Mouse (Mus musculus) intestine, embryonic 14.5 days (tissue): ENCODE measurements around the gene Tigar. TPM values are rescaled to one million over a fixed set of nuclear protein-coding genes. Genes with fewer than 3 reads are reported as not detected.

ENCODE experiments used
- ATAC-seq: fragments of 200-750 bp; cut with Nextera tagmentation; replicated peaks from 2 replicates; pipeline ENCODE4 v1.8.0; 2017; ENCODE audit warnings: low read depth, moderate number of reproducible peaks, moderate TSS enrichment, moderate library complexity; ENCODE audit not compliant: low FRiP score, low TSS enrichment
- DNase-seq: peaks from one replicate; pipeline ENCODE4 v3.0.0-alpha.2; 2018; ENCODE audit warnings: low spot score
- H3K27ac ChIP-seq: fragments of 300-500 bp; sonication (generic); 2 replicates; pipeline ENCODE4 v1.5.1; 2014; ENCODE audit warnings: low read depth, mild to moderate bottlenecking, control low read depth
- H3K27me3 ChIP-seq: fragments of 300-500 bp; sonication (generic); replicated peaks from 2 replicates; pipeline ENCODE4 v1.6.1; 2014; ENCODE audit warnings: low read length, control low read depth; ENCODE audit not compliant: control insufficient read depth, insufficient read depth
- H3K36me3 ChIP-seq: fragments of 300-500 bp; sonication (generic); 2 replicates; pipeline ENCODE4 v1.6.1; 2014; ENCODE audit warnings: low read length, control low read depth; ENCODE audit not compliant: control insufficient read depth, insufficient read depth
- H3K4me1 ChIP-seq: fragments of 300-500 bp; sonication (generic); replicated peaks from 2 replicates; pipeline ENCODE4 v1.6.1; 2014; ENCODE audit warnings: low read length, control low read depth, mixed read lengths; ENCODE audit not compliant: control insufficient read depth, insufficient read depth
- H3K4me2 ChIP-seq: fragments of 300-500 bp; sonication (generic); 2 replicates; pipeline ENCODE4 v1.6.1; 2014; ENCODE audit warnings: low read length
- H3K4me3 ChIP-seq: fragments of 300-500 bp; sonication (generic); 2 replicates; pipeline ENCODE4 v1.5.1; 2014; ENCODE audit warnings: low read depth, low read length, control low read depth, mixed read lengths
- H3K9ac ChIP-seq: fragments of 300-500 bp; sonication (generic); 2 replicates; pipeline ENCODE4 v1.6.1; 2014; ENCODE audit warnings: mild to moderate bottlenecking, low read length
- H3K9me3 ChIP-seq: fragments of 300-500 bp; sonication (generic); 2 replicates; pipeline ENCODE4 v1.6.1; 2016; ENCODE audit warnings: low read length, control low read depth; ENCODE audit not compliant: control insufficient read depth
- WGBS: fragments of 180-500 bp; shearing (Covaris S2); extraction: QIAGEN DNeasy Blood & Tissue Kit; methylation state at CpG from one replicate; pipeline ENCODE4 v1.1.7; 2014; 5-methylcytosine and 5-hydroxymethylcytosine counted together
- polyA plus RNA-seq: library from polyadenylated mRNA; unstranded; fragments of >200 nt; fragmentation: Nextera tagmentation; extraction: Ambion mirVana; gene quantifications from 2 replicates; pipeline ENCODE4 v1.2.1, GENCODE M21; 2014

The Tigar gene
- polyA plus RNA-seq, 1 experiment from 2014 or later, result 4.4 TPM

DNA sequence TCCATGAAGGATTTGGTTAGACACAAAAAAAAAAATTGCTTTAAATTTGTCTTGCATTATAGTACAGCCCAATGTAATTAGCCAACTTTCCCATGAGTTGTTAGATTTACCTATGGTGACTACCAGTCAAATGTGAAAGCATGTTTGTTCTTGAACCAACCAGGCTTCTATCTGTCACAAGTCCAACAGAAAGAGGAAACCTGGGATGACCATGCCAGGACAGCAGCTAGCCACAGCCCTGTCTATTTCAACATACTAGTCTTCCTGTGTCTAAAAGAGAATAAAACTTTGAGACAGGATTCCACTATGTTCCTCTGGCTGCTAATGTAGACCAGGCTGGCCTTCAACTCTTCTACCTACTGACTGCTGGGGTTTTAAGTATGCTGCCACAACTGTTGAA, 1.9 kb downstream of the Tigar start:
- Histone ChIP-seq H3K36me3 (no peaks in the 10 kb centered on the region), H3K9me3 (no peaks in the 10 kb centered on the region), H3K27me3 (no peaks in the 10 kb centered on the region), H3K4me3 (no peak overlapping the region), H3K27ac (no peak overlapping the region), H3K4me1 (0 out of 2 replicates have a peak, but pooled peaks cover 4% of the 10 kb centered on the region), H3K9ac (no peak overlapping the region), H3K4me2 (no peak overlapping the region)
- no peak for ATAC-seq
- no peak for DNase-seq

- H3K4me2 ChIP-seq, result no peak overlapping the region
- H3K9ac ChIP-seq, result no peak overlapping the region
- H3K9me3 ChIP-seq, result no peaks in the 10 kb centered on the region
- H3K4me3 ChIP-seq, result no peak overlapping the region
- no peaks in the 10 kb centered on the region for H3K36me3 ChIP-seq
- no peak overlapping the region for H3K27ac ChIP-seq
- DNase-seq (no peak), ATAC-seq (no peak)
- no peaks in the 10 kb centered on the region for H3K27me3 ChIP-seq
- H3K4me1 ChIP-seq, result 0 out of 2 replicates have a peak, but pooled peaks cover 4% of the 10 kb centered on the region
- 52% methylated on average over 5 of the region's 5 CpGs for WGBS
These were observed 2.6 kb downstream of the Tigar start for GRCm38 (mm10) chr6:127106726-127107125.

GRCm38 (mm10) chr6:127106189-127106588, 3.2 kb downstream of the Tigar start:
- Histone ChIP-seq H3K27ac (no peak overlapping the region), H3K27me3 (no peaks in the 10 kb centered on the region), H3K9me3 (no peaks in the 10 kb centered on the region), H3K9ac (no peak overlapping the region), H3K36me3 (peaks cover under 1% of the 10 kb centered on the region; the same call in 1 of the 2 replicates), H3K4me1 (0 out of 2 replicates have a peak, but pooled peaks cover 4% of the 10 kb centered on the region), H3K4me3 (no peak overlapping the region), H3K4me2 (no peak overlapping the region)
- DNase-seq (no peak), ATAC-seq (no peak)
- 66% methylated on average over 5 of the region's 5 CpGs for WGBS

DNA sequence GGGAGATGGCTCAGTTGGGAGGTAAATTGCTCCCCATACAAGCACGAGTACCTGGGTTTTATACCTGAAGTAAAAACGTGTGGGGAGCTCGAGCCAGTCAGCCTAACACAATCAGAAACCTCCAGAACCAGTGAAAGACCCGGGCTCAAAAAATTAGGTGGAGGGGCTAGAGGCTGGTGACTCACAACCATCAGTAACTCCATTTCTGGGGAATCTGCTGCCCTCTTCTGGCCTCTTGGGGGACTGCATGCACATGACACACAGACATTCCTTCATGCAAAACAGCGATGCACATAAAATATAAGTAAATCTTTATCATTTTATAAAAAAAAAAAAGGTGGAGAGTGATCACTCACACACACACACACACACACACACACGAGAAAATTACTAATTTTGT, 4.2 kb downstream of the Tigar start:
- Histone ChIP-seq H3K27me3 (no peaks in the 10 kb centered on the region), H3K4me2 (no peak overlapping the region), H3K9ac (no peak overlapping the region), H3K36me3 (peaks cover 6% of the 10 kb centered on the region; the same call in 1 of the 2 replicates), H3K4me3 (no peak overlapping the region), H3K9me3 (no peaks in the 10 kb centered on the region), H3K4me1 (0 out of 2 replicates have a peak, but pooled peaks cover 4% of the 10 kb centered on the region), H3K27ac (no peak overlapping the region)
- WGBS, result 67% methylated on average over 6 of the region's 6 CpGs
- ATAC-seq, result no peak
- no peak for DNase-seq

DNA sequence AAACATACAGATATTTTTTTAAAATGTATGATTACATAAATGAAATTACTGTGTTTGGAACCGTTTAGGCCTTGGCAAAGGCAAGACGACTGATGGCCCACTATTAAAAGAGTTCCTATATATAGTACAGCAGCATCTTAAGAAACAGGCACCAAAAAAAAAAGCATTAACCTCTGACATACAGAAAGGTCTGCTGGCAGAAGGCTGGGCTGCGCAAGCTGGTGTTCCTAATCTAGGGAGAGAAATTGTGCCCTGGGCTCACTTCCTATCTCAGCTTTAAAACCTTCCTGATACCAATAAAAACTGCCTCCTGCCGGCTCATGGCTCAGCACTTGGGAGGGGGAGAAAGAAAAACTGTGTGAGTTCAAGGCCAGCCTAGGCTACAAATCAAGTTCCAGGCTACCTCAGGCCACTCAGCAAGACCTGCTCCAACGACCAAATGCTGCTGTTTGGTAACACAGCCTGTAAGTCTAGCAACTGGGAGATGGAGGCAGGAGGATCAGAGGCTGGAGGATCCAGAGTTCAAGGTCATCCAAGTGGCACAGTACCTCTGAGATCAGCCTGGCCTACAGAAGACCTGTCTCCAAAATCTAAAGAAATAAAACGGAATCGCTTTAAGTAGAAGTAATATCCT, 4.8 kb downstream of the Tigar start:
- WGBS, result 78% methylated on average over 7 of the region's 7 CpGs
- no peak for DNase-seq
- H3K27me3 ChIP-seq, result no peaks in the 10 kb centered on the region
- no peak for ATAC-seq
- no peaks in the 10 kb centered on the region for H3K9me3 ChIP-seq
- 0 out of 2 replicates have a peak, but pooled peaks cover 4% of the 10 kb centered on the region for H3K4me1 ChIP-seq
- peaks cover 6% of the 10 kb centered on the region; the same call in 1 of the 2 replicates for H3K36me3 ChIP-seq
- no peak overlapping the region for H3K4me3 ChIP-seq
- no peak overlapping the region for H3K9ac ChIP-seq
- H3K4me2 ChIP-seq, result no peak overlapping the region
- no peak overlapping the region for H3K27ac ChIP-seq

DNA sequence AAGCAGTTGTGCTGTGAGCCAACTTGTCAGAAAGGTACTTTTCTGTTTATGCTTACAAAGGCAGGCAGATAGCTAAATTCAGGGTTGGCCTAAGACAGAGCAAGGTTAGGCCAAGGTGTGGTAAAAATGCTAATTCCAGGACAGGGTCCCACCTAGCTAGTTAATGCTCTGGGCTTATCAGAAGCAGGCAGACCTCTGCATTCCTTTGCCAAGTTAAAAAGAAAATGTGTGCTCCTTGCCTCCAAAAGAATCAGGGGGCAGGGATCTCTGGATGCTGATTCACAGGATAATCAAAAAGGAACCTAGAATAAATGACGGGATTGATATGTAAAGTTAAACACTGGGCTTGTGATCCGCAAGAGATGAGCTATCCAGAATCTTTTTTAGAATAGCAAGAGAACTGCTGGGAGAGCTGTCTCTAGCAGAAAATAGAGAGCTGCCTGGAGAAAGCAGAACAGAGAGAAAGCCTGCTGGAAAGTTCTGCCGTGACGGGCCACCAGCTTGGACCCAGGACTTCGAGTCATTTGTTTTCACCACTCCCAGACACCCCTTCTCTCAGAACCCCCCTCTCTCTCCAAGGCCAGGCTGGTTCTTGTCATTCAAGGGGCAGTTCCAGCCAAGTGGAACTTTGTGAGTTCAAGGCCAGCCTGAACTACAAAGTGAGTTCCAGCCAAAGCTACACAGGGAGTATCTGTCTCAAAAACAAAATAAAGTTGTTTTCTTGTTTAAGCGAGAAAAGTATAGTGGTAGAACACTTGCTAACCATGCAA, 5.7 kb downstream of the Tigar start:
- 0 out of 2 replicates have a peak, but pooled peaks cover 4% of the 10 kb centered on the region for H3K4me1 ChIP-seq
- ATAC-seq, result no peak
- DNase-seq, result no peak
- no peaks in the 10 kb centered on the region for H3K27me3 ChIP-seq
- H3K36me3 ChIP-seq, result peaks cover 6% of the 10 kb centered on the region; the same call in 1 of the 2 replicates
- no peak overlapping the region for H3K27ac ChIP-seq
- H3K9ac ChIP-seq, result no peak overlapping the region
- no peak overlapping the region for H3K4me3 ChIP-seq
- no peaks in the 10 kb centered on the region for H3K9me3 ChIP-seq
- H3K4me2 ChIP-seq, result no peak overlapping the region
- WGBS, result 93% methylated on average over 6 of the region's 6 CpGs

DNA sequence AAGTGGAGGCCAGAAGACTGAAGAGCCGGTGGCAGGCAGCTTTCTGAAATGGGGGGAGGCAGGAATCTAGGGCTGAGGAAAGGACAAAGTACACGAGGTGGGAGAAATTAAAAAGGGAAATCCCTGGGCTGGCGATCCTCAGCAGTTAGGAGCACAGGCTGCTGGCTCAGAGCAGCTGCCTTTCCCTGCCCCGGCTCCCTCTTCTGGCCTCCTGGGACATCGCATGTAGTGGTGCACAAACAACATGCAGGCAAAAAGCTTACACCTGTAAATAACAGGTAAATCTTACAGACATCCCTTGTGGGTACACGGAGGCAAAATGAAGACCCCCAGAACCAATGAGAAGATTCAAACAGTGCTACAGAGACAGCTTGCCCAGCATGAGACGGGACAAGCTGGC, 14.8 kb downstream of the Tigar start:
- Histone ChIP-seq H3K4me3 (no peak overlapping the region), H3K27ac (no peak overlapping the region), H3K9ac (no peak overlapping the region), H3K9me3 (no peaks in the 10 kb centered on the region), H3K27me3 (no peaks in the 10 kb centered on the region), H3K4me1 (no peaks in the 10 kb centered on the region), H3K36me3 (peaks cover 10% of the 10 kb centered on the region; the same call in 1 of the 2 replicates), H3K4me2 (no peak overlapping the region)
- no peak for ATAC-seq
- WGBS, result 64% methylated on average over 7 of the region's 7 CpGs
- no peak for DNase-seq

- WGBS, result 61% methylated on average over 4 of the region's 4 CpGs
- Histone ChIP-seq H3K4me1 (no peaks in the 10 kb centered on the region), H3K27me3 (peaks cover 5% of the 10 kb centered on the region; the same call in 1 of the 2 replicates), H3K9me3 (no peaks in the 10 kb centered on the region), H3K36me3 (peaks cover 6% of the 10 kb centered on the region; the same call in 1 of the 2 replicates), H3K9ac (no peak overlapping the region), H3K4me2 (no peak overlapping the region), H3K27ac (no peak overlapping the region), H3K4me3 (no peak overlapping the region)
- DNase-seq (no peak), ATAC-seq (no peak)
These were observed 22.6 kb downstream of the Tigar start for GRCm38 (mm10) chr6:127086739-127087138.
